Mouse (Mus musculus) lung, embryonic 15.5 days (tissue): ENCODE measurements at regions not wholly inside any gene's neighbourhood (a gene's known extent, or its start where the extent isn't known, plus 50 kb on each side); places are given as distances from the start of the nearest gene placed in this dataset.

Experiments used
- ATAC-seq: fragments of 200-750 bp; cut with Nextera tagmentation; 2 replicates; pipeline ENCODE4 v1.8.0; 2017; ENCODE audit warnings: moderate number of reproducible peaks, borderline replicate concordance; ENCODE audit not compliant: low FRiP score, low TSS enrichment; ENCODE audit errors: extremely low read depth
- H3K27ac ChIP-seq: fragments of 300-500 bp; sonication (generic); 2 replicates; pipeline ENCODE4 v1.5.1; 2015; ENCODE audit warnings: moderate library complexity, mild to moderate bottlenecking, inconsistent platforms
- H3K27me3 ChIP-seq: fragments of 300-500 bp; sonication (generic); 2 replicates; pipeline ENCODE4 v1.6.1; 2015; ENCODE audit warnings: inconsistent platforms
- H3K36me3 ChIP-seq: fragments of 300-500 bp; sonication (generic); 2 replicates; pipeline ENCODE4 v1.6.1; 2015; ENCODE audit warnings: inconsistent platforms
- H3K4me1 ChIP-seq: fragments of 300-500 bp; sonication (generic); 2 replicates; pipeline ENCODE4 v1.6.1; 2015; ENCODE audit warnings: inconsistent platforms
- H3K4me2 ChIP-seq: fragments of 300-500 bp; sonication (generic); 2 replicates; pipeline ENCODE4 v1.6.1; 2015; ENCODE audit warnings: inconsistent platforms, mild to moderate bottlenecking, moderate library complexity
- H3K4me3 ChIP-seq: fragments of 300-500 bp; sonication (generic); 2 replicates; pipeline ENCODE4 v1.5.1; 2015; ENCODE audit warnings: mild to moderate bottlenecking, inconsistent platforms
- H3K9ac ChIP-seq: fragments of 300-500 bp; sonication (generic); 2 replicates; pipeline ENCODE4 v1.6.1; 2015; ENCODE audit warnings: inconsistent platforms
- H3K9me3 ChIP-seq: fragments of 300-500 bp; sonication (generic); 2 replicates; pipeline ENCODE4 v1.6.1; 2016; ENCODE audit warnings: inconsistent platforms
- WGBS: fragments of 180-500 bp; shearing (Covaris S2); methylation state at CpG from one replicate; pipeline ENCODE4 v1.1.7; 2015; 5-methylcytosine and 5-hydroxymethylcytosine counted together

GRCm38 (mm10) chr6:51641965-51642364 lies 118.3 kb downstream of the Snx10 start:
- no peak overlapping the region for H3K27ac ChIP-seq
- 0 out of 2 replicates have a peak, but pooled peaks cover 9% of the 10 kb centered on the region for H3K4me1 ChIP-seq
- no peaks in the 10 kb centered on the region for H3K36me3 ChIP-seq
- H3K27me3 ChIP-seq = no peaks in the 10 kb centered on the region
- H3K9me3 ChIP-seq = no peaks in the 10 kb centered on the region
- H3K9ac ChIP-seq = no peak overlapping the region
- H3K4me2 ChIP-seq = no peak overlapping the region
- 56% methylated on average over 5 of the region's 5 CpGs for WGBS
- ATAC-seq = no peak
- no peak overlapping the region for H3K4me3 ChIP-seq

- H3K27me3 ChIP-seq = no peaks in the 10 kb centered on the region
- H3K9me3 ChIP-seq = no peaks in the 10 kb centered on the region
- no peak overlapping the region for H3K4me2 ChIP-seq
- H3K9ac ChIP-seq = no peak overlapping the region
- no peaks in the 10 kb centered on the region for H3K36me3 ChIP-seq
- no peak overlapping the region for H3K27ac ChIP-seq
- H3K4me3 ChIP-seq = no peak overlapping the region
- no peak for ATAC-seq
- WGBS = 75% methylated on average over 7 of the region's 7 CpGs
- H3K4me1 ChIP-seq = no peaks in the 10 kb centered on the region
Measured at GRCm38 (mm10) chr6:51648813-51649212, 125.1 kb downstream of the Snx10 start.

- Histone ChIP-seq H3K27ac (no peak overlapping the region), H3K27me3 (no peaks in the 10 kb centered on the region), H3K4me2 (no peak overlapping the region), H3K4me3 (no peak overlapping the region), H3K4me1 (no peaks in the 10 kb centered on the region), H3K9me3 (no peaks in the 10 kb centered on the region), H3K36me3 (no peaks in the 10 kb centered on the region), H3K9ac (no peak overlapping the region)
- no peak for ATAC-seq
- 86% methylated on average over 8 of the region's 8 CpGs for WGBS
Measured at GRCm38 (mm10) chr6:51653753-51654152, 130.1 kb downstream of the Snx10 start.

- H3K4me1 ChIP-seq = no peaks in the 10 kb centered on the region
- H3K27ac ChIP-seq = no peak overlapping the region
- H3K36me3 ChIP-seq = no peaks in the 10 kb centered on the region
- no peak overlapping the region for H3K4me2 ChIP-seq
- no peak overlapping the region for H3K9ac ChIP-seq
- H3K27me3 ChIP-seq = no peaks in the 10 kb centered on the region
- no peak for ATAC-seq
- H3K9me3 ChIP-seq = no peaks in the 10 kb centered on the region
- H3K4me3 ChIP-seq = no peak overlapping the region
- 88% methylated on average over 4 of the region's 4 CpGs for WGBS
Measured at GRCm38 (mm10) chr6:51654991-51655390, 131.3 kb downstream of the Snx10 start.

- ATAC-seq = no peak
- Histone ChIP-seq H3K4me2 (no peak overlapping the region), H3K4me3 (no peak overlapping the region), H3K36me3 (no peaks in the 10 kb centered on the region), H3K27ac (no peak overlapping the region), H3K27me3 (no peaks in the 10 kb centered on the region), H3K4me1 (no peaks in the 10 kb centered on the region), H3K9me3 (no peaks in the 10 kb centered on the region), H3K9ac (no peak overlapping the region)
- 80% methylated on average over 7 of the region's 7 CpGs for WGBS
Measured at GRCm38 (mm10) chr6:51656078-51656477, 132.4 kb downstream of the Snx10 start.

GRCm38 (mm10) chr6:51656883-51657640 lies 133.4 kb downstream of the Snx10 start:
- Histone ChIP-seq H3K9me3 (no peaks in the 10 kb centered on the region), H3K4me1 (no peaks in the 10 kb centered on the region), H3K4me2 (no peak overlapping the region), H3K9ac (no peak overlapping the region), H3K27ac (no peak overlapping the region), H3K4me3 (no peak overlapping the region), H3K27me3 (no peaks in the 10 kb centered on the region), H3K36me3 (no peaks in the 10 kb centered on the region)
- 49% methylated on average over 12 of the region's 12 CpGs for WGBS
- no peak for ATAC-seq

- Histone ChIP-seq H3K27ac (no peak overlapping the region), H3K4me3 (no peak overlapping the region), H3K9ac (no peak overlapping the region), H3K4me1 (no peaks in the 10 kb centered on the region), H3K36me3 (no peaks in the 10 kb centered on the region), H3K4me2 (no peak overlapping the region), H3K27me3 (no peaks in the 10 kb centered on the region), H3K9me3 (no peaks in the 10 kb centered on the region)
- no peak for ATAC-seq
- WGBS = 29% methylated on average over 8 of the region's 8 CpGs
Measured at GRCm38 (mm10) chr6:51658360-51658759, 134.7 kb downstream of the Snx10 start.

- Histone ChIP-seq H3K27me3 (no peaks in the 10 kb centered on the region), H3K4me1 (no peaks in the 10 kb centered on the region), H3K4me2 (no peak overlapping the region), H3K9ac (no peak overlapping the region), H3K27ac (no peak overlapping the region), H3K4me3 (no peak overlapping the region), H3K36me3 (no peaks in the 10 kb centered on the region), H3K9me3 (no peaks in the 10 kb centered on the region)
- no peak for ATAC-seq
- WGBS = 72% methylated on average over 3 of the region's 3 CpGs
Measured at GRCm38 (mm10) chr6:51663178-51663577, 139.5 kb downstream of the Snx10 start.

GRCm38 (mm10) chr6:51664049-51664448 lies 140.3 kb downstream of the Snx10 start:
- Histone ChIP-seq H3K4me2 (no peak overlapping the region), H3K36me3 (no peaks in the 10 kb centered on the region), H3K9me3 (no peaks in the 10 kb centered on the region), H3K27ac (no peak overlapping the region), H3K27me3 (no peaks in the 10 kb centered on the region), H3K9ac (no peak overlapping the region), H3K4me3 (no peak overlapping the region), H3K4me1 (no peaks in the 10 kb centered on the region)
- ATAC-seq = no peak
- WGBS = 91% methylated on average over 5 of the region's 5 CpGs

GRCm38 (mm10) chr6:51667022-51667421 lies 143.3 kb downstream of the Snx10 start:
- no peaks in the 10 kb centered on the region for H3K9me3 ChIP-seq
- 22% methylated on average over 3 of the region's 3 CpGs for WGBS
- H3K4me1 ChIP-seq = no peaks in the 10 kb centered on the region
- H3K9ac ChIP-seq = no peak overlapping the region
- no peak overlapping the region for H3K4me2 ChIP-seq
- H3K27me3 ChIP-seq = no peaks in the 10 kb centered on the region
- H3K4me3 ChIP-seq = no peak overlapping the region
- H3K27ac ChIP-seq = no peak overlapping the region
- no peak for ATAC-seq
- no peaks in the 10 kb centered on the region for H3K36me3 ChIP-seq

GRCm38 (mm10) chr6:51675342-51675945 lies 151.7 kb downstream of the Snx10 start:
- no peaks in the 10 kb centered on the region for H3K36me3 ChIP-seq
- 82% methylated on average over 13 of the region's 13 CpGs for WGBS
- H3K27ac ChIP-seq = no peak overlapping the region
- H3K27me3 ChIP-seq = 0 out of 2 replicates have a peak, but pooled peaks cover 5% of the 10 kb centered on the region
- no peak overlapping the region for H3K9ac ChIP-seq
- no peak for ATAC-seq
- no peaks in the 10 kb centered on the region for H3K9me3 ChIP-seq
- H3K4me1 ChIP-seq = no peaks in the 10 kb centered on the region
- H3K4me3 ChIP-seq = no peak overlapping the region
- no peak overlapping the region for H3K4me2 ChIP-seq

- Histone ChIP-seq H3K36me3 (no peaks in the 10 kb centered on the region), H3K4me1 (no peaks in the 10 kb centered on the region), H3K4me3 (no peak overlapping the region), H3K9me3 (no peaks in the 10 kb centered on the region), H3K4me2 (no peak overlapping the region), H3K9ac (no peak overlapping the region), H3K27me3 (0 out of 2 replicates have a peak, but pooled peaks cover 5% of the 10 kb centered on the region), H3K27ac (no peak overlapping the region)
- no peak for ATAC-seq
- WGBS = 54% methylated on average over 12 of the region's 12 CpGs
Measured at GRCm38 (mm10) chr6:51677162-51677996, 153.7 kb downstream of the Snx10 start.
